Mouse (Mus musculus) megakaryocyte, adult 5-6 weeks (primary cell): Measurements from ENCODE around the gene Ttll9. TPM values are rescaled to one million over a fixed set of nuclear protein-coding genes. Genes with fewer than 3 reads are reported as not detected.
A peak's percentile ranks its signal among the peaks of the same experiment; 100 is the strongest.

ENCODE experiments used
- ATAC-seq: 2 replicates; pipeline ENCODE4 v1.8.0; 2016; ENCODE audit warnings: mild to moderate bottlenecking, inconsistent platforms; ENCODE audit not compliant: poor library complexity, severe bottlenecking
- total RNA-seq, 2 experiments: library from RNA; stranded (forward) in 1 of 2; stranded (reverse) in 1 of 2; fragments of 153-499, 151-499 nt in 1 of 2; fragments of 221-1000, 200-1000 nt in 1 of 2; gene quantifications; 2 replicates each; pipeline versions ENCODE4 v1.2.3 to v1.2.4; 2015 to 2017

Gene Ttll9
- total RNA-seq, 2 experiments from 2014 or later, result 0.38 TPM; not detected in 1

DNA sequence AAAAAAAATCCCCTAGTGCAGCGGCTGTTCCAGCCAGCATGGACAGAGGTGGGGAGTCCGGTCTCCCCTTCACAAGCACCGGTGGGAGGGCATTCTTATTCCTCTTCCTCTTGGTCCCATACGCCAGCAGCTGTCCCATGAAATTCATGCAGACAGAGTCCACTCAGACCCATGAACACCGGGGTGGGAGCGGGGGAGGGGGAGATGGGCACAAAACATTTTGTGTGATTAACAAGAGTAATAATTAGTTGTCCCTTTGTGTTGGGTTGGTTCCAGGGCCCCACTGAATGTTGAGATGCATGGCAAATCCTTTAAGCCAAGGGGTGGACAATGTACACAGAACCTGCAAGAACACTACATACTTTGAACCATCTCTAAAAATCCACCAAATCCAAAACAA, 21.2 kb upstream of the Ttll9 start:
- ATAC-seq, result no peak

DNA sequence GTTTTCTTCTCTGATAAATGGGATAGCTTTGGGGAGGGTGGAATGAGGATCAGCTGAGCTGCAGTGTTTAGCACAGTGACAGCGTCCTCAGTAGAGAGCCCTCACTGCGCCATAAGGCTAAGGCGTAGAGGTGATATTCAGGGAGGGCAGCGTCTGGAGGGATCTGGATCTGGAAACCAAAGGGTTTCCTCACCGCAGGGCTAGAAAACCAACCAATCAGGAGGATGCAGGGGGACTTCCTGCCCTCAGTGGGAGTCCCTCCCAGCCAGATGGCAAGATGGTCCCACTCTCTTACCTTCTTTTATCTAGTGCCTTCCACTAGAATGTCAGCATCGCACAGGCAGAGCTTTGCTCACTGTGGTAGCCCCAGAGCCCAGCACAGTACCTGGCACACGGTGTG, 20.5 kb upstream of the Ttll9 start:
- no peak for ATAC-seq

DNA sequence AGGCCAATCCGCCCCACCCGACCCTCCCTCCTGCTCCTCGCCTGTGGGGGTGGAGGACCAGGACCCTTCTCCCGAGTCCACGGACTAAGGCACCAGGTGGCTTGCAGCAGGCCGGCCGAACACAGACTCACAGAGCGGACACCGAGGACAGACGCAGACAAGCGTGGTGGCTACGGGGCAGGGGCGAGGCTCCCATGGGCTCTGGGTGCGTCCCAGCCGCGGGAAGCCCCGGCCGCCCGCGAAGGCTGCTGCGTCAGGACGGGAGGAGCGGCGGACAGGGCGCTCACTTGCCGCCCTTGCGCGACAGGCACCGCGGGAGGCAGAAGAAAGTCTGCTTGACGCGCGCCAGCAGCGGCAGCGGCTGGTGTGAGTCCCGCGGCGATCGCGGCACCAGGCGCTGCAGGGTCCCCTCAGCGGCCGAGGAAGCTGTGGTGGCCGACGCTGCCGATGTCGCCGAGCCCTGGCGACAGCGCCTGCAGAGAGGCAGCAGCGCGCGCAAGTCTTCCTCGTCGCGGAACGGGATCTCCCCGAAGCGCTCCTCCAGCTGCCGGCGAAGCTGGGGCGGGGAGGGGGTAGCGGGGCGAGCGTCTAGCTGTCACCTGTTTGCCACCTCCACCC, 19.3 kb upstream of the Ttll9 start:
- no peak for ATAC-seq

- no peak for ATAC-seq
Observed at GRCm38 (mm10) chr2:152943568-152943967, 18.7 kb upstream of the Ttll9 start.

DNA sequence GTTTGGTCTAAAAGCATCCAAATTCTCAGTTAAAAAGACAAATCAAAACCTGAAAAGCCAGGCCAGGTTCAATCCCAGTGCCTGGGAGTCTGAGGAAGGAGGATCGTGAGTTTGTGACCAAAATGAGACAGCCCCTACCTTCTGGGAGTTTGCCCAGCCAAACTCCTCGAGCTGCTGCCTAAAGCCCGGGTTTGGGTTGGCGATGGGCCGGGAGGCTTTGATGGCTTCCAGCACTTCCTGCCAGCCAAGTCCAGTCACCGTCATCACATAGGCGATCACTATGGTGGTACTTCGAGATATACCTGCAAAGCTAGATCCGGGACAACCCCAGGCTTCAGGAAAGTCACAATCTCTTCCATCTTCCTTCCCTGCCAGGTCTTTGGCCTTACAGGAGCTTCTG, 18.3 kb upstream of the Ttll9 start:
- no peak for ATAC-seq

- no peak for ATAC-seq
Observed at GRCm38 (mm10) chr2:152947098-152947497, 15.2 kb upstream of the Ttll9 start.

- no peak for ATAC-seq
Observed at GRCm38 (mm10) chr2:152948438-152949020, 13.8 kb upstream of the Ttll9 start.

DNA sequence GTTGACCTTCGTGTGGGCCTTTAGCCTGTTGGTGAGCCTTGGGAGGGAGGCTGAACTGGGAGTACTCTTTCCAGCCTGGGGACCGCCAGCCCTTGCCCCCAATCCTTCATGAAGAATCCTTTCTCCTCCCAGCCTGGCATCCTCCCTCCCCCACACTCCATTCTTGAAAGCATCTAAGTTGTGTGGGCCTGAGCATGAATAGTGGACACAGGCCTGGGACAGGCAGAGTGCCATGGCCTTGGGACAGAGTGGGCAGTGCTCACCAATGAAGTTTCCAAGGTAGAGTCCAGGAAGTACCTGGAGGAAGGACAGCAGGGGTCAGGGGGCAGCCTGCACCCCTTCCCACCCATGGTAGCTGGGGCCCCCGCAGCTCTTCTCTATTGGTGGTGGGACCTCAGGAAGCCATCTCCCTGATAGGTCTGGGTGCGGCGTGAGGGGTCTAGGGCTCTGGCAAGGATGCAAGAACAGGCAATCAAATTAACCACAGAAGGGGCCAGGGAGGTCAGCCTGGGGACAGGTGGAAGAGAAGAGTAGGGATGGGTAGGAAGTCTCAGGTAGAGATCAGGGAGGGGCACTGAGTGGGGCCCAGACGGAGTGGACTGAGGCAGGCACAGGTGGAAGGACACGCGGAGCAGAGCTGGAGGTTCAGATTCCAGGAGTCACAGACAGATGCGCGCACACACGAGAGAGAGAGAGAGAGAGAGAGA, 11.8 kb upstream of the Ttll9 start:
- ATAC-seq, result no peak

GRCm38 (mm10) chr2:152951065-152951849, 11.0 kb upstream of the Ttll9 start, which contains the start of gene Dusp15:
Dusp15 (minus strand) TSS chr2:152951698.
- no peak for ATAC-seq

DNA sequence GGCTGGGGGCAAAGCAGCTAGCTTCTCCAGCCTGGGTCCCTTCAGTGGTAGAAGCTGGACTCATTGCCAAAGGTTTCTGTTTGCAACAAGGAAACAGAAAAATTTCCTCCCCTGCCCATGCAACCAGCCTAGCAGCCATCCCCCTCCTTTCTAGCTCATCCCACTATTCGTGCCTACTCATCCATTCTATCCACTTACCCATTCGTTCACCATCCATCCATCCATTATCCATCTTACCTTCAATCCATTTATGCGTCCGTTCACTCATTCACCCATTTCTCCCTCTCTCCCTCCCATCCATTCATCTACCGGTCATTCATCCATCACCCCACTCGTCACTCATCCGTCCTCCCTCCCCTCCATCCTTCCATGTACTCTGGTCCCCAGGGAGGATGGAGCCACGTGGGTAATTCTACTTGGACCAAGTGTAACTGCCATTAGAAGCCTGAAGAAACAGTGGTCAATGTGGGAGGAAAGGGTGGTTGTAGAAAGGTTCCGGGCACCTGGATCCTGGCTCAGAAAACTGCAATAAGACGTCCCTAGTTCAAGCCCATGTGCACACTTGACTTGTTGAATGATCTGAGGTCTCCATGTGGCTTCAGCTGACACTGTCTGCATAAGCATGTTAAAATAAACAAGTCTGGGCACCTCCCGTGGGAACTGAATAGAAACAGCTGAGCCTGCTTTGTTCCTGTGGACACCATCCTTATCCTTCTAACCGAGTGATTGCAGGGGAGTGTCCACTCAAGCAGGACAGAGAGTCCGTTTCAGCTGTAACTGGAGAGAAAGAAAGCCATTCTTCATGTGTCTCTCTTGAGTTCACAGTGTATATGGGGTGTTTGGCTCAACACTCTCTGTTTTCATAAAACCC, 10.2 kb upstream of the Ttll9 start:
- no peak for ATAC-seq

GRCm38 (mm10) chr2:152958116-152958515, 4.2 kb upstream of the Ttll9 start:
- ATAC-seq, result no peak

GRCm38 (mm10) chr2:152965555-152965954, 3.3 kb downstream of the Ttll9 start:
- ATAC-seq, result no peak

DNA sequence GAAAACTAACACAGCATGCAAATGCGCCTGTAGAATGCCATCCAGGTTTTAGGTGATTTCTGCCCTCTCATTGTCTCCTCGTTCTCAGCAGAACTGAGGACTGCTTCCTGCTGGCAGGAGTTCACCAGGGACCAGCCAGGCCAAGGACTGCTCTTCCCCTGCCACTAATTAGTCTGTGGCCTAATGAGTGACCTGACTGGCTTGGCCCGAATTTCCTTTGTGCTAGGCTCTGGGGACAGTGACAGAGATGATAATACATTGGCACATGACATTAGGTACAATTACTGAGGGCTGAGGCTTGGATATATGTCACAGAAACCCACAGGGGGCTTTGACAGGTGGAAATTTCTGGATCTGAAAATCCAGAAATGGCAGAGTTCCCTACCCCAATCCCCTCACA, 14.7 kb downstream of the Ttll9 start:
- no peak for ATAC-seq

DNA sequence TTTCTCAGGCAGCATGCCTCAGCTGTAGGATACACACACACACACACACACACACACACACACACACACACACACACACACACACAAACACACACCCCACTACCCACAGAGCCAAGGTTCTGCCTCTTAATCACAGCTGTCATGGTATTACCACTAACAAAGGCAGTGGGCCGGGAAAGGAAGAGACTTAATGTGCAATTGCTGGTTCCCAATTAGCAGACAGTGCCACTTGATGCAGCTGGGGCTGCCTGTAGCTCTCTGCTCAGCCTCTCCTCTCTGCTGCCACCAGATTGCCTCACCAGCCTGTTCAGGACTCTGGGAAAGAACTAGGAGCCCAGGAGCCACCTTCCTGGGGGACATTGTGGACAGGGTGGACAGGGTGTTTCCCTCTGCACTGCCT, 23.3 kb downstream of the Ttll9 start:
- no peak for ATAC-seq

GRCm38 (mm10) chr2:152991529-152991928, 29.2 kb downstream of the Ttll9 start:
- peak; percentile 72 for ATAC-seq

- no peak for ATAC-seq
Observed at GRCm38 (mm10) chr2:152997046-152997445, 34.8 kb downstream of the Ttll9 start.

- ATAC-seq, result peak; percentile 67
Observed at GRCm38 (mm10) chr2:153002492-153003248, 40.4 kb downstream of the Ttll9 start.

- no peak for ATAC-seq
Observed at GRCm38 (mm10) chr2:153003681-153004338, 41.5 kb downstream of the Ttll9 start.

DNA sequence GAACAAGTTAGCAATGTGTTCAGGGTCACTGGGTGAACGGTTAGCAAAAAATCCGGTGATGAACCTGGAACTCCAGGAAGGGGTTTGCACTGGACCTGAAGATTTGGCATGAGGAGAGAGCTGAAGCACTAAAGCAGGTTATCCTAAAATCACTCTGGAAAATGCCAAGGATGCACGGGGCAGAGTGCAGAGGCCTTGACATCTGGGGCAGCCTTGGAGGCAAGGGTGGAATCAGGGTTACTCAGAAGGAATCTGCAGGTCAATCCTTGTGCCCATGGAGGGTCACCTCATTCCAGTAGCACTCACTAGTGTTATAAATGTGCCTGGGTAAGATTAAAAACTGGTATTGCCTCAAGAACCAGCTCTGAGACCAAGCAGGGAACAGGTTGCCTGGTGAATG, 43.7 kb downstream of the Ttll9 start:
- ATAC-seq, result no peak
